Mouse (Mus musculus): ENCODE results near the gene Pik3r6. TPM values are rescaled to one million over a fixed set of nuclear protein-coding genes. Genes with fewer than 3 reads are reported as not detected.

The Pik3r6 gene
- polyA plus RNA-seq, 1 experiment from 2014 or later: 2.4 TPM

DNA sequence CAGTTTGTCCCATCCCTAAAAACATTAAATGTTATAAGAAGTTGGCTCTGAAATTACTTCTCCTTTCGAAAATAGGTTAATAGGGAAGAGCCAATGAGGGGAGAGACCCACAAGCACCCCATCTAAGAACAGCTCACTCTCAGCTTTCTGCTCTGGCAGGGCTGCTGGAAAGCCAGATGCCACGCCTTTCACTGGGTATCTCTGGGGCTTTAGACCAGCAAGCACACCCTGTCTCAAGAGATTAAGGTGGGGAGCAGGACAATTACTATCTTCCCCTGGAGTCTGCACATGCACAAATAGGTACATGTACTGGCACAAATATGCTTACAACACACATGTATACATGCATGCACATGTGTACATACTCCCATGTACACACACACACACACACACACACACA is 95.1 kb downstream of the Pik3r6 start:
- H3K27ac ChIP-seq (replicated peaks): no peak overlapping the region
- no peak overlapping the region for H3K9ac ChIP-seq
- no peak for ATAC-seq (ENCODE audit: low FRiP score, low read depth)
- no peaks in the 10 kb centered on the region for H3K36me3 ChIP-seq
- no peak overlapping the region for H3K4me3 ChIP-seq
- WGBS: 91% methylated on average over 2 of the region's 2 CpGs
- no peaks in the 10 kb centered on the region for H3K27me3 ChIP-seq
- H3K4me2 ChIP-seq: no peak overlapping the region
- H3K4me1 ChIP-seq (replicated peaks): peaks cover 11% of the 10 kb centered on the region
- no peaks in the 10 kb centered on the region for H3K9me3 ChIP-seq

GRCm38 (mm10) chr11:68600551-68601021 is 97.8 kb downstream of the Pik3r6 start:
- Histone ChIP-seq H3K9ac (no peak overlapping the region), H3K4me2 (no peak overlapping the region), H3K27me3 (no peaks in the 10 kb centered on the region), H3K4me1 (replicated peaks) (peaks cover 11% of the 10 kb centered on the region), H3K36me3 (no peaks in the 10 kb centered on the region), H3K4me3 (no peak overlapping the region), H3K9me3 (no peaks in the 10 kb centered on the region), H3K27ac (replicated peaks) (no peak overlapping the region)
- ATAC-seq (ENCODE audit: low FRiP score, low read depth): no peak
- WGBS: 47% methylated on average over 6 of the region's 6 CpGs

- ATAC-seq (ENCODE audit: low FRiP score, low read depth): no peak
- 17% methylated on average over 9 of the region's 9 CpGs for WGBS
- Histone ChIP-seq H3K36me3 (no peaks in the 10 kb centered on the region), H3K4me3 (no peak overlapping the region), H3K27me3 (no peaks in the 10 kb centered on the region), H3K9me3 (no peaks in the 10 kb centered on the region), H3K27ac (replicated peaks) (no peak overlapping the region), H3K4me2 (no peak overlapping the region), H3K9ac (no peak overlapping the region), H3K4me1 (replicated peaks) (peaks cover 11% of the 10 kb centered on the region)
Observed at GRCm38 (mm10) chr11:68601486-68601991, 98.7 kb downstream of the Pik3r6 start.

Other genes starting within 250 kb of the Pik3r6 start
- 22.0 and 24.8 TPM in 2 replicates for gene Ntn1, start 102.2 kb upstream of the Pik3r6 start, polyA plus RNA-seq (2015; fragmentation: Nextera tagmentation; extraction: Ambion mirVana)
- gene Pik3r5, start 70.9 kb upstream of the Pik3r6 start, polyA plus RNA-seq (2015; fragmentation: Nextera tagmentation; extraction: Ambion mirVana): 0.30 and 0.47 TPM in 2 replicates
- not detected in 2 replicates for gene Mfsd6l, start 53.2 kb downstream of the Pik3r6 start, polyA plus RNA-seq (2015; fragmentation: Nextera tagmentation; extraction: Ambion mirVana)
- 0.17 and 0.25 TPM in 2 replicates for gene Ccdc42, start 84.0 kb downstream of the Pik3r6 start, polyA plus RNA-seq (2015; fragmentation: Nextera tagmentation; extraction: Ambion mirVana)
- gene Myh10, start 188.5 kb downstream of the Pik3r6 start, polyA plus RNA-seq (2015; fragmentation: Nextera tagmentation; extraction: Ambion mirVana): 97.3 and 98.8 TPM in 2 replicates

Data from hindbrain, embryonic 15.5 days (tissue).